Mouse (Mus musculus): ENCODE data around the gene Adcy10. TPM values are rescaled to one million over a fixed set of nuclear protein-coding genes. Genes with fewer than 3 reads are reported as not detected.

Adcy10 gene
- polyA plus RNA-seq, 1 experiment from 2014 or later, result not detected

GRCm38 (mm10) chr1:165603218-165603617 is 118.2 kb downstream of the Adcy10 start:
- WGBS, result 74% methylated on average over 14 of the region's 14 CpGs
- Histone ChIP-seq H3K9ac (ENCODE audit: low read length) (no peak overlapping the region), H3K4me2 (replicated peaks; ENCODE audit: low read depth) (no peak overlapping the region), H3K4me1 (replicated peaks; ENCODE audit: control insufficient read depth, insufficient read depth) (no peaks in the 10 kb centered on the region), H3K4me3 (ENCODE audit: low read depth, low read length) (no peak overlapping the region), H3K36me3 (ENCODE audit: control insufficient read depth, insufficient read depth, low read length) (peaks cover 18% of the 10 kb centered on the region), H3K9me3 (ENCODE audit: control insufficient read depth, low read length) (no peaks in the 10 kb centered on the region), H3K27me3 (ENCODE audit: control insufficient read depth, insufficient read depth, low read length) (no peaks in the 10 kb centered on the region), H3K27ac (replicated peaks) (no peak overlapping the region)
- peak; percentile 80; the same call in 1 of the 2 replicates for ATAC-seq (ENCODE audit: low FRiP score, low TSS enrichment)
- DNase-seq (ENCODE audit: low spot score), result no peak
- TF ChIP-seq EP300 (optimal IDR thresholded peaks at IDR 0.05), result no peak

GRCm38 (mm10) chr1:165604203-165604602 is 119.2 kb downstream of the Adcy10 start:
- Histone ChIP-seq H3K4me1 (replicated peaks; ENCODE audit: control insufficient read depth, insufficient read depth) (no peaks in the 10 kb centered on the region), H3K4me3 (ENCODE audit: low read depth, low read length) (no peak overlapping the region), H3K9me3 (ENCODE audit: control insufficient read depth, low read length) (no peaks in the 10 kb centered on the region), H3K9ac (ENCODE audit: low read length) (no peak overlapping the region), H3K27ac (replicated peaks) (no peak overlapping the region), H3K4me2 (replicated peaks; ENCODE audit: low read depth) (no peak overlapping the region), H3K36me3 (ENCODE audit: control insufficient read depth, insufficient read depth, low read length) (peaks cover 17% of the 10 kb centered on the region), H3K27me3 (ENCODE audit: control insufficient read depth, insufficient read depth, low read length) (no peaks in the 10 kb centered on the region)
- ATAC-seq (ENCODE audit: low FRiP score, low TSS enrichment), result no peak
- TF ChIP-seq EP300 (optimal IDR thresholded peaks at IDR 0.05), result no peak
- no peak for TF ChIP-seq CTCF (IDR thresholded peaks at IDR 0.05; ENCODE audit: low read depth)
- 69% methylated on average over 8 of the region's 8 CpGs for WGBS
- no peak for DNase-seq (ENCODE audit: low spot score)

- no peak for TF ChIP-seq EP300 (optimal IDR thresholded peaks at IDR 0.05)
- TF ChIP-seq CTCF (IDR thresholded peaks at IDR 0.05; ENCODE audit: low read depth), result no peak
- Histone ChIP-seq H3K4me2 (replicated peaks; ENCODE audit: low read depth) (no peak overlapping the region), H3K4me1 (replicated peaks; ENCODE audit: control insufficient read depth, insufficient read depth) (no peaks in the 10 kb centered on the region), H3K27ac (replicated peaks) (no peak overlapping the region), H3K27me3 (ENCODE audit: control insufficient read depth, insufficient read depth, low read length) (no peaks in the 10 kb centered on the region), H3K9ac (ENCODE audit: low read length) (no peak overlapping the region), H3K36me3 (ENCODE audit: control insufficient read depth, insufficient read depth, low read length) (peaks cover 17% of the 10 kb centered on the region), H3K4me3 (ENCODE audit: low read depth, low read length) (no peak overlapping the region), H3K9me3 (ENCODE audit: control insufficient read depth, low read length) (no peaks in the 10 kb centered on the region)
- no peak for ATAC-seq (ENCODE audit: low FRiP score, low TSS enrichment)
- WGBS, result 87% methylated on average over 3 of the region's 3 CpGs
- DNase-seq (ENCODE audit: low spot score), result no peak
Measured at GRCm38 (mm10) chr1:165605108-165605507, 120.1 kb downstream of the Adcy10 start.

GRCm38 (mm10) chr1:165605774-165606173 is 120.8 kb downstream of the Adcy10 start:
- Histone ChIP-seq H3K27me3 (ENCODE audit: control insufficient read depth, insufficient read depth, low read length) (no peaks in the 10 kb centered on the region), H3K27ac (replicated peaks) (no peak overlapping the region), H3K9ac (ENCODE audit: low read length) (no peak overlapping the region), H3K36me3 (ENCODE audit: control insufficient read depth, insufficient read depth, low read length) (peaks cover 17% of the 10 kb centered on the region), H3K4me3 (ENCODE audit: low read depth, low read length) (no peak overlapping the region), H3K9me3 (ENCODE audit: control insufficient read depth, low read length) (no peaks in the 10 kb centered on the region), H3K4me1 (replicated peaks; ENCODE audit: control insufficient read depth, insufficient read depth) (no peaks in the 10 kb centered on the region), H3K4me2 (replicated peaks; ENCODE audit: low read depth) (no peak overlapping the region)
- no peak for ATAC-seq (ENCODE audit: low FRiP score, low TSS enrichment)
- TF ChIP-seq EP300 (optimal IDR thresholded peaks at IDR 0.05) (no peak), CTCF (IDR thresholded peaks at IDR 0.05; ENCODE audit: low read depth) (no peak)
- 64% methylated on average over 6 of the region's 6 CpGs for WGBS
- no peak for DNase-seq (ENCODE audit: low spot score)

GRCm38 (mm10) chr1:165608904-165609303 is 123.9 kb downstream of the Adcy10 start:
- no peak overlapping the region for H3K27ac ChIP-seq (replicated peaks)
- H3K36me3 ChIP-seq (ENCODE audit: control insufficient read depth, insufficient read depth, low read length), result peaks cover 6% of the 10 kb centered on the region; the same call in 1 of the 2 replicates
- 52% methylated on average over 4 of the region's 4 CpGs for WGBS
- H3K4me3 ChIP-seq (ENCODE audit: low read depth, low read length), result no peak overlapping the region
- ATAC-seq (ENCODE audit: low FRiP score, low TSS enrichment) (no peak), DNase-seq (ENCODE audit: low spot score) (no peak)
- H3K9me3 ChIP-seq (ENCODE audit: control insufficient read depth, low read length), result no peaks in the 10 kb centered on the region
- no peaks in the 10 kb centered on the region for H3K4me1 ChIP-seq (replicated peaks; ENCODE audit: control insufficient read depth, insufficient read depth)
- H3K27me3 ChIP-seq (ENCODE audit: control insufficient read depth, insufficient read depth, low read length), result no peaks in the 10 kb centered on the region
- no peak overlapping the region for H3K4me2 ChIP-seq (replicated peaks; ENCODE audit: low read depth)
- H3K9ac ChIP-seq (ENCODE audit: low read length), result no peak overlapping the region
- no peak for TF ChIP-seq EP300 (optimal IDR thresholded peaks at IDR 0.05)
- no peak for TF ChIP-seq CTCF (IDR thresholded peaks at IDR 0.05; ENCODE audit: low read depth)

- ATAC-seq (ENCODE audit: low FRiP score, low TSS enrichment), result no peak; the same call in 1 of the 2 replicates
Measured at GRCm38 (mm10) chr1:165609495-165610320, 124.7 kb downstream of the Adcy10 start.

More at GRCm38 (mm10) chr1:165609495-165610320, 124.7 kb downstream of the Adcy10 start:
- H3K36me3 ChIP-seq (ENCODE audit: control insufficient read depth, insufficient read depth, low read length), result peaks cover 1% of the 10 kb centered on the region; the same call in 1 of the 2 replicates
- no peak for TF ChIP-seq EP300 (optimal IDR thresholded peaks at IDR 0.05)
- TF ChIP-seq CTCF (IDR thresholded peaks at IDR 0.05; ENCODE audit: low read depth), result 0 out of 2 replicates have a peak, but pooled peaks have one; percentile 20
- no peak overlapping the region for H3K4me2 ChIP-seq (replicated peaks; ENCODE audit: low read depth)
- no peak overlapping the region for H3K4me3 ChIP-seq (ENCODE audit: low read depth, low read length)
- H3K27me3 ChIP-seq (ENCODE audit: control insufficient read depth, insufficient read depth, low read length), result no peaks in the 10 kb centered on the region
- DNase-seq (ENCODE audit: low spot score), result no peak
- no peaks in the 10 kb centered on the region for H3K4me1 ChIP-seq (replicated peaks; ENCODE audit: control insufficient read depth, insufficient read depth)
- 0 out of 2 replicates have a peak overlapping the region, but pooled peaks have one; percentile 25 for H3K27ac ChIP-seq (replicated peaks)
- 41% methylated on average over 7 of the region's 7 CpGs for WGBS
- no peak overlapping the region for H3K9ac ChIP-seq (ENCODE audit: low read length)
- no peaks in the 10 kb centered on the region for H3K9me3 ChIP-seq (ENCODE audit: control insufficient read depth, low read length)

All from stomach, postnatal 0 days (tissue).